Mouse (Mus musculus) frontal cortex, adult (tissue): ENCODE results near the gene Ovca2.

Experiments
- ATAC-seq: cut with Nextera tagmentation; 2 replicates; pipeline ENCODE4 v1.9.2; 2017; ENCODE audit warnings: mild to moderate bottlenecking, moderate library complexity, mixed read lengths; ENCODE audit not compliant: low TSS enrichment

Gene Ovca2

GRCm38 (mm10) chr11:75178672-75179208, at the start of gene Ovca2:
Ovca2 (minus strand) TSS chr11:75178835.
- peak; percentile 77 for ATAC-seq

- no peak for ATAC-seq
These were observed 49.0 kb upstream of the Ovca2 start for GRCm38 (mm10) chr11:75227632-75228031.

- ATAC-seq = no peak
These were observed 46.2 kb upstream of the Ovca2 start for GRCm38 (mm10) chr11:75224835-75225234.

GRCm38 (mm10) chr11:75224062-75224461, 45.4 kb upstream of the Ovca2 start:
- ATAC-seq = peak; percentile 71; the same call in 1 of the 2 replicates

GRCm38 (mm10) chr11:75220517-75221145, 42.0 kb upstream of the Ovca2 start:
- ATAC-seq = no peak

GRCm38 (mm10) chr11:75220115-75220514, 41.5 kb upstream of the Ovca2 start:
- ATAC-seq = peak; percentile 47; the same call in 1 of the 2 replicates

GRCm38 (mm10) chr11:75214081-75214950, 35.7 kb upstream of the Ovca2 start:
- no peak for ATAC-seq

- no peak for ATAC-seq
These were observed 34.9 kb upstream of the Ovca2 start for GRCm38 (mm10) chr11:75213372-75214080.

GRCm38 (mm10) chr11:75212876-75213275, 34.2 kb upstream of the Ovca2 start:
- ATAC-seq = no peak

- ATAC-seq = peak; percentile 62
These were observed 33.5 kb upstream of the Ovca2 start for GRCm38 (mm10) chr11:75212031-75212667.

GRCm38 (mm10) chr11:75210755-75211154, 32.1 kb upstream of the Ovca2 start:
- ATAC-seq = no peak

- ATAC-seq = no peak
These were observed 31.5 kb upstream of the Ovca2 start for GRCm38 (mm10) chr11:75210093-75210492.

- ATAC-seq = no peak
These were observed 30.7 kb upstream of the Ovca2 start for GRCm38 (mm10) chr11:75209363-75209762.

- no peak for ATAC-seq
These were observed 27.7 kb upstream of the Ovca2 start for GRCm38 (mm10) chr11:75206347-75206746.

GRCm38 (mm10) chr11:75204472-75204871, 25.8 kb upstream of the Ovca2 start:
- ATAC-seq = no peak

- no peak for ATAC-seq
These were observed 25.3 kb upstream of the Ovca2 start for GRCm38 (mm10) chr11:75203926-75204325.

GRCm38 (mm10) chr11:75201721-75202120, 23.1 kb upstream of the Ovca2 start:
- ATAC-seq = no peak

- ATAC-seq = peak; percentile 50
These were observed 22.3 kb upstream of the Ovca2 start for GRCm38 (mm10) chr11:75200935-75201334.

- no peak for ATAC-seq
These were observed 21.3 kb upstream of the Ovca2 start for GRCm38 (mm10) chr11:75199951-75200350.

- no peak for ATAC-seq
These were observed 20.2 kb upstream of the Ovca2 start for GRCm38 (mm10) chr11:75198792-75199191.

GRCm38 (mm10) chr11:75197956-75198355, 19.3 kb upstream of the Ovca2 start:
- no peak for ATAC-seq

- no peak for ATAC-seq
These were observed 17.5 kb upstream of the Ovca2 start for GRCm38 (mm10) chr11:75196131-75196530.
